Mouse (Mus musculus): ENCODE data around the gene Plagl2.

DNA sequence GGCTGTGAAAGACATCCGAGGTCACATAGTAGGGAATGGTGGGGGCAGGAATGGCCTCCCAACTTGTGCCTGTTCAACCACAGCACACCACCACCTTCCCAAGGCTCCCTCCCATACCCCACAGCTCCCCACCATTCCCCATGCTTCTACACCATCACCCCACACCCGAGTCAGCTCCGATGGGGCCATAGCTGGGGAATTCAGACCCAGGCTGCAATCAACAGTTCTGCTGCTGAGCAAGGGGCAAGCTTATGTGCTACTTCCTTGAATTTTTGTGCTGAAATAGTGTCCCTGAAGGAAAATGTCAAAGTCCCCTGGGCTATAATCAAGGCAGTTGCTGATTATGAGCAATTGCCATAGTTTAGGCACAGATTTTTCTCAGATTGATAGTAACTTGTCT, 22.7 kb downstream of the Plagl2 start:
- TF ChIP-seq CTCF (IDR thresholded peaks at IDR 0.05; ENCODE audit: insufficient read depth, low read length), result no peak
- TF ChIP-seq POLR2A (IDR thresholded peaks at IDR 0.05; ENCODE audit: borderline replicate concordance, extremely low read depth, low read depth, low read length), result no peak
